Mouse (Mus musculus) liver, embryonic 12.5 days (tissue): ENCODE measurements around the gene Hsd17b2. TPM values are rescaled to one million over a fixed set of nuclear protein-coding genes. Genes with fewer than 3 reads are reported as not detected.

ENCODE experiments used
- ATAC-seq: fragments of 200-750 bp; cut with Nextera tagmentation; 2 replicates; pipeline ENCODE4 v1.8.0; 2017; ENCODE audit warnings: moderate number of reproducible peaks, mild to moderate bottlenecking, moderate library complexity
- H3K27ac ChIP-seq: fragments of 300-500 bp; sonication (generic); 2 replicates; pipeline ENCODE4 v1.5.1; 2016; ENCODE audit warnings: mild to moderate bottlenecking
- H3K27me3 ChIP-seq: fragments of 300-500 bp; sonication (generic); replicated peaks from 2 replicates; pipeline ENCODE4 v1.6.1; 2016; ENCODE audit warnings: mild to moderate bottlenecking, moderate library complexity
- H3K36me3 ChIP-seq: fragments of 300-500 bp; sonication (generic); 2 replicates; pipeline ENCODE4 v1.6.1; 2016; ENCODE audit warnings: mild to moderate bottlenecking, moderate library complexity
- H3K4me1 ChIP-seq: fragments of 300-500 bp; sonication (generic); 2 replicates; pipeline ENCODE4 v1.6.1; 2016
- H3K4me2 ChIP-seq: fragments of 300-500 bp; sonication (generic); 2 replicates; pipeline ENCODE4 v1.6.1; 2016; ENCODE audit warnings: mild to moderate bottlenecking, moderate library complexity
- H3K4me3 ChIP-seq: fragments of 300-500 bp; sonication (generic); 2 replicates; pipeline ENCODE4 v1.5.1; 2016; ENCODE audit warnings: mild to moderate bottlenecking, moderate library complexity
- H3K9ac ChIP-seq: fragments of 300-500 bp; sonication (generic); 2 replicates; pipeline ENCODE4 v1.6.1; 2016; ENCODE audit warnings: mild to moderate bottlenecking, moderate library complexity
- H3K9me3 ChIP-seq: fragments of 300-500 bp; sonication (generic); replicated peaks from 2 replicates; pipeline ENCODE4 v1.6.1; 2016; ENCODE audit warnings: mild to moderate bottlenecking, moderate library complexity
- WGBS: fragments of 180-500 bp; shearing (Covaris S2); methylation state at CpG from one replicate; pipeline ENCODE4 v1.1.7; 2016; ENCODE audit not compliant: insufficient replicate concordance; 5-methylcytosine and 5-hydroxymethylcytosine counted together
- polyA plus RNA-seq: library from polyadenylated mRNA; unstranded; fragments of >200 nt; fragmentation: Nextera tagmentation; extraction: Ambion mirVana; gene quantifications from 2 replicates; pipeline ENCODE4 v1.2.1, GENCODE M21; 2016

The Hsd17b2 gene
- polyA plus RNA-seq, result 20.9 and 23.6 TPM in 2 replicates

- 43% methylated on average over 13 of the region's 13 CpGs for WGBS
- Histone ChIP-seq H3K9me3 (no peaks in the 10 kb centered on the region), H3K4me2 (peak within 1 kb of the TSS; percentile 37), H3K9ac (peak within 1 kb of the TSS; percentile 12; the same call in 1 of the 2 replicates), H3K27ac (peak within 1 kb of the TSS; percentile 37), H3K27me3 (no peaks in the 10 kb centered on the region), H3K36me3 (no peaks in the 10 kb centered on the region), H3K4me1 (0 out of 2 replicates have a peak, but pooled peaks cover 4% of the 10 kb centered on the region), H3K4me3 (peak within 1 kb of the TSS; percentile 7; the same call in 1 of the 2 replicates)
- no peak for ATAC-seq
These were observed at the start of gene Hsd17b2 for GRCm38 (mm10) chr8:117701859-117702258. Hsd17b2 (plus strand) TSS chr8:117701904.

- no peaks in the 10 kb centered on the region for H3K4me1 ChIP-seq
- WGBS, result 71% methylated on average over 1 of the region's 1 CpGs
- no peak overlapping the region for H3K4me3 ChIP-seq
- H3K27ac ChIP-seq, result no peak overlapping the region
- no peak overlapping the region for H3K9ac ChIP-seq
- H3K27me3 ChIP-seq, result no peaks in the 10 kb centered on the region
- H3K9me3 ChIP-seq, result no peaks in the 10 kb centered on the region; the same call in 1 of the 2 replicates
- no peak for ATAC-seq
- no peak overlapping the region for H3K4me2 ChIP-seq
- H3K36me3 ChIP-seq, result no peaks in the 10 kb centered on the region
These were observed 49.4 kb upstream of the Hsd17b2 start for GRCm38 (mm10) chr8:117652318-117652717.

GRCm38 (mm10) chr8:117658990-117659389, 42.7 kb upstream of the Hsd17b2 start:
- Histone ChIP-seq H3K9me3 (no peaks in the 10 kb centered on the region), H3K4me3 (no peak overlapping the region), H3K4me1 (no peaks in the 10 kb centered on the region), H3K27ac (no peak overlapping the region), H3K4me2 (no peak overlapping the region), H3K27me3 (no peaks in the 10 kb centered on the region), H3K36me3 (no peaks in the 10 kb centered on the region), H3K9ac (no peak overlapping the region)
- 58% methylated on average over 7 of the region's 7 CpGs for WGBS
- ATAC-seq, result no peak

- 62% methylated on average over 11 of the region's 11 CpGs for WGBS
- H3K4me1 ChIP-seq, result no peaks in the 10 kb centered on the region
- no peak overlapping the region for H3K27ac ChIP-seq
- H3K9me3 ChIP-seq, result no peaks in the 10 kb centered on the region
- ATAC-seq, result no peak
- H3K9ac ChIP-seq, result no peak overlapping the region
- H3K36me3 ChIP-seq, result no peaks in the 10 kb centered on the region
- H3K4me3 ChIP-seq, result no peak overlapping the region
- H3K4me2 ChIP-seq, result no peak overlapping the region
- no peaks in the 10 kb centered on the region for H3K27me3 ChIP-seq
These were observed 41.2 kb upstream of the Hsd17b2 start for GRCm38 (mm10) chr8:117660358-117661031.

GRCm38 (mm10) chr8:117667349-117668124, 34.2 kb upstream of the Hsd17b2 start:
- no peak overlapping the region for H3K27ac ChIP-seq
- WGBS, result 61% methylated on average over 13 of the region's 13 CpGs
- no peak overlapping the region for H3K4me2 ChIP-seq
- H3K4me1 ChIP-seq, result no peaks in the 10 kb centered on the region
- H3K9ac ChIP-seq, result no peak overlapping the region
- H3K9me3 ChIP-seq, result no peaks in the 10 kb centered on the region
- no peak for ATAC-seq
- peaks cover 15% of the 10 kb centered on the region; the same call in 1 of the 2 replicates for H3K27me3 ChIP-seq
- no peaks in the 10 kb centered on the region for H3K36me3 ChIP-seq
- H3K4me3 ChIP-seq, result no peak overlapping the region

GRCm38 (mm10) chr8:117670461-117670860, 31.2 kb upstream of the Hsd17b2 start:
- H3K4me2 ChIP-seq, result no peak overlapping the region
- no peaks in the 10 kb centered on the region for H3K36me3 ChIP-seq
- peaks cover 15% of the 10 kb centered on the region; the same call in 1 of the 2 replicates for H3K27me3 ChIP-seq
- no peak overlapping the region for H3K4me3 ChIP-seq
- no peak for ATAC-seq
- H3K4me1 ChIP-seq, result no peaks in the 10 kb centered on the region
- no peaks in the 10 kb centered on the region for H3K9me3 ChIP-seq
- no peak overlapping the region for H3K9ac ChIP-seq
- WGBS, result 34% methylated on average over 11 of the region's 11 CpGs
- no peak overlapping the region for H3K27ac ChIP-seq

- no peaks in the 10 kb centered on the region for H3K36me3 ChIP-seq
- H3K4me3 ChIP-seq, result no peak overlapping the region
- no peak for ATAC-seq
- no peaks in the 10 kb centered on the region for H3K9me3 ChIP-seq
- no peak overlapping the region for H3K27ac ChIP-seq
- H3K9ac ChIP-seq, result no peak overlapping the region
- H3K4me2 ChIP-seq, result no peak overlapping the region
- 76% methylated on average over 3 of the region's 3 CpGs for WGBS
- H3K4me1 ChIP-seq, result no peaks in the 10 kb centered on the region
- H3K27me3 ChIP-seq, result peaks cover 15% of the 10 kb centered on the region; the same call in 1 of the 2 replicates
These were observed 29.1 kb upstream of the Hsd17b2 start for GRCm38 (mm10) chr8:117672558-117672957.

- H3K4me2 ChIP-seq, result peak within 1 kb of the TSS; percentile 67
- H3K4me3 ChIP-seq, result peak within 1 kb of the TSS; percentile 60
- H3K9ac ChIP-seq, result peak within 1 kb of the TSS; percentile 67
- no peaks in the 10 kb centered on the region for H3K36me3 ChIP-seq
- 0 out of 2 replicates have a peak, but pooled peaks have one; percentile 24 for ATAC-seq
- H3K27ac ChIP-seq, result no peak within 1 kb of the TSS
- H3K4me1 ChIP-seq, result no peaks in the 10 kb centered on the region
- peaks cover 15% of the 10 kb centered on the region; the same call in 1 of the 2 replicates for H3K27me3 ChIP-seq
- 7% methylated on average over 17 of the region's 17 CpGs for WGBS
- H3K9me3 ChIP-seq, result no peaks in the 10 kb centered on the region
These were observed 28.3 kb upstream of the Hsd17b2 start, which contains the start of gene Sdr42e1 for GRCm38 (mm10) chr8:117673430-117673830. Sdr42e1 (minus strand) TSS chr8:117673689.

GRCm38 (mm10) chr8:117675171-117675570, 26.5 kb upstream of the Hsd17b2 start:
- Histone ChIP-seq H3K4me3 (no peak overlapping the region), H3K27ac (no peak overlapping the region), H3K27me3 (peaks cover 11% of the 10 kb centered on the region; the same call in 1 of the 2 replicates), H3K9me3 (no peaks in the 10 kb centered on the region), H3K4me2 (no peak overlapping the region), H3K9ac (no peak overlapping the region), H3K36me3 (no peaks in the 10 kb centered on the region), H3K4me1 (peaks cover 5% of the 10 kb centered on the region)
- ATAC-seq, result no peak
- WGBS, result 73% methylated on average over 5 of the region's 5 CpGs

- 66% methylated on average over 9 of the region's 9 CpGs for WGBS
- ATAC-seq, result no peak; the same call in 1 of the 2 replicates
These were observed 25.2 kb upstream of the Hsd17b2 start for GRCm38 (mm10) chr8:117676460-117676859.

GRCm38 (mm10) chr8:117677011-117677410, 24.7 kb upstream of the Hsd17b2 start:
- Histone ChIP-seq H3K4me2 (no peak overlapping the region), H3K9me3 (no peaks in the 10 kb centered on the region), H3K36me3 (no peaks in the 10 kb centered on the region), H3K9ac (no peak overlapping the region), H3K4me1 (peaks cover 5% of the 10 kb centered on the region), H3K4me3 (no peak overlapping the region), H3K27me3 (no peaks in the 10 kb centered on the region), H3K27ac (0 out of 2 replicates have a peak overlapping the region, but pooled peaks have one; percentile 54)
- 61% methylated on average over 8 of the region's 8 CpGs for WGBS
- ATAC-seq, result no peak

More at GRCm38 (mm10) chr8:117676460-117676859, 25.2 kb upstream of the Hsd17b2 start:
- Histone ChIP-seq H3K4me2 (no peak overlapping the region), H3K4me1 (peaks cover 5% of the 10 kb centered on the region), H3K36me3 (no peaks in the 10 kb centered on the region), H3K4me3 (no peak overlapping the region), H3K9ac (no peak overlapping the region), H3K27ac (0 out of 2 replicates have a peak overlapping the region, but pooled peaks have one; percentile 54), H3K27me3 (no peaks in the 10 kb centered on the region), H3K9me3 (no peaks in the 10 kb centered on the region)

- no peaks in the 10 kb centered on the region for H3K9me3 ChIP-seq
- no peak overlapping the region for H3K4me2 ChIP-seq
- no peak overlapping the region for H3K27ac ChIP-seq
- 56% methylated on average over 4 of the region's 4 CpGs for WGBS
- no peaks in the 10 kb centered on the region for H3K36me3 ChIP-seq
- H3K27me3 ChIP-seq, result no peaks in the 10 kb centered on the region
- no peak overlapping the region for H3K9ac ChIP-seq
- no peak; the same call in 1 of the 2 replicates for ATAC-seq
- peaks cover 5% of the 10 kb centered on the region for H3K4me1 ChIP-seq
- no peak overlapping the region for H3K4me3 ChIP-seq
These were observed 23.1 kb upstream of the Hsd17b2 start for GRCm38 (mm10) chr8:117678650-117679049.
